Mouse (Mus musculus) midbrain, postnatal 0 days (tissue): ENCODE measurements around the gene Scyl1. TPM values are rescaled to one million over a fixed set of nuclear protein-coding genes. Genes with fewer than 3 reads are reported as not detected.
A peak's percentile ranks its signal among the peaks of the same experiment; 100 is the strongest.

ENCODE experiments used
- ATAC-seq: fragments of 200-750 bp; cut with Nextera tagmentation; 2 replicates; pipeline ENCODE4 v1.8.0; 2017; ENCODE audit warnings: moderate number of reproducible peaks, mild to moderate bottlenecking, moderate TSS enrichment, moderate library complexity; ENCODE audit not compliant: low FRiP score
- DNase-seq: peaks from one replicate; pipeline ENCODE4 v3.0.0-alpha.2; 2015; ENCODE audit warnings: low spot score
- H3K27ac ChIP-seq: fragments of 300-500 bp; sonication (generic); 2 replicates; pipeline ENCODE4 v1.5.1; 2014; ENCODE audit warnings: low read depth, mild to moderate bottlenecking, low read length, mixed read lengths
- H3K27me3 ChIP-seq: fragments of 300-500 bp; sonication (generic); 2 replicates; pipeline ENCODE4 v1.6.1; 2014; ENCODE audit warnings: low read length, control low read depth, mixed read lengths; ENCODE audit not compliant: insufficient read depth
- H3K36me3 ChIP-seq: fragments of 300-500 bp; sonication (generic); 2 replicates; pipeline ENCODE4 v1.6.1; 2014; ENCODE audit warnings: low read length, control low read depth, mixed read lengths; ENCODE audit not compliant: insufficient read depth
- H3K4me1 ChIP-seq: fragments of 300-500 bp; sonication (generic); 2 replicates; pipeline ENCODE4 v1.6.1; 2014; ENCODE audit warnings: mild to moderate bottlenecking, control low read depth, antibody characterized with exemption, low read length, mixed read lengths; ENCODE audit not compliant: insufficient read depth
- H3K4me2 ChIP-seq: fragments of 300-500 bp; sonication (generic); 2 replicates; pipeline ENCODE4 v1.6.1; 2014; ENCODE audit warnings: low read depth, mild to moderate bottlenecking, low read length, mixed read lengths; ENCODE audit not compliant: poor library complexity, severe bottlenecking
- H3K4me3 ChIP-seq: fragments of 300-500 bp; sonication (generic); 2 replicates; pipeline ENCODE4 v1.5.1; 2014; ENCODE audit warnings: low read depth, mild to moderate bottlenecking, low read length, moderate library complexity
- H3K9ac ChIP-seq: fragments of 300-500 bp; sonication (generic); replicated peaks from 2 replicates; pipeline ENCODE4 v1.6.1; 2014; ENCODE audit warnings: mild to moderate bottlenecking, low read length, moderate library complexity, mixed read lengths; ENCODE audit not compliant: poor library complexity, severe bottlenecking
- H3K9me3 ChIP-seq: fragments of 300-500 bp; sonication (generic); 2 replicates; pipeline ENCODE4 v1.6.1; 2016; ENCODE audit warnings: low read length, control low read depth
- CTCF ChIP-seq: IDR thresholded peaks from 2 replicates; pipeline ENCODE4 v1.5.1; 2016; ENCODE audit warnings: antibody characterized with exemption, mild to moderate bottlenecking
- WGBS: fragments of 180-500 bp; shearing (Covaris S2); extraction: QIAGEN DNeasy Blood & Tissue Kit; methylation state at CpG from one replicate; pipeline ENCODE4 v1.1.7; 2014; 5-methylcytosine and 5-hydroxymethylcytosine counted together
- polyA plus RNA-seq: library from polyadenylated mRNA; unstranded; fragments of >200 nt; fragmentation: Nextera tagmentation; extraction: Ambion mirVana; gene quantifications from 2 replicates; pipeline ENCODE4 v1.2.1, GENCODE M21; 2015
- total RNA-seq: library from RNA; depleted of rRNA; stranded (reverse); fragments of >200 nt; gene quantifications from 2 replicates; pipeline ENCODE4 v1.2.3, GENCODE M21; 2014; rRNA removed

The Scyl1 gene
- total and polyA plus RNA-seq, 2 experiments from 2014 or later: 85.8 to 108 TPM

GRCm38 (mm10) chr19:5710068-5710467 lies 61.2 kb downstream of the Scyl1 start:
- WGBS: 94% methylated on average over 6 of the region's 6 CpGs
- Histone ChIP-seq H3K36me3 (peaks cover 32% of the 10 kb centered on the region), H3K9ac (no peak overlapping the region), H3K4me3 (no peak overlapping the region), H3K4me2 (no peak overlapping the region), H3K4me1 (peaks cover 4% of the 10 kb centered on the region; the same call in 1 of the 2 replicates), H3K27ac (no peak overlapping the region), H3K27me3 (no peaks in the 10 kb centered on the region), H3K9me3 (no peaks in the 10 kb centered on the region)
- DNase-seq (peak; percentile 33), ATAC-seq (no peak)
- no peak for TF ChIP-seq CTCF

Other genes starting within 250 kb of the Scyl1 start
- gene Ovol1, start 210.8 kb downstream of the Scyl1 start, total RNA-seq: 0.27 TPM in 1 of 2 replicates, not detected in the other
- gene Ovol1, start 210.8 kb downstream of the Scyl1 start, polyA plus RNA-seq: 0.05 TPM in 1 of 2 replicates, not detected in the other
- 12.8 and 14.5 TPM in 2 replicates for gene Ap5b1, start 203.4 kb downstream of the Scyl1 start, total RNA-seq
- 1.9 and 2.2 TPM in 2 replicates for gene Ap5b1, start 203.4 kb downstream of the Scyl1 start, polyA plus RNA-seq
- 19.8 and 27.1 TPM in 2 replicates for gene Rnaseh2c, start 169.5 kb downstream of the Scyl1 start, total RNA-seq
- gene Rnaseh2c, start 169.5 kb downstream of the Scyl1 start, polyA plus RNA-seq: 43.1 and 50.9 TPM in 2 replicates
- 126 and 150 TPM in 2 replicates for gene Kat5, start 161.2 kb downstream of the Scyl1 start, total RNA-seq
- gene Kat5, start 161.2 kb downstream of the Scyl1 start, polyA plus RNA-seq: 73.9 and 76.8 TPM in 2 replicates
- gene Rela, start 133.9 kb downstream of the Scyl1 start, total RNA-seq: 30.3 and 34.8 TPM in 2 replicates
- gene Rela, start 133.9 kb downstream of the Scyl1 start, polyA plus RNA-seq: 30.8 and 31.8 TPM in 2 replicates
- gene Sipa1, start 107.7 kb downstream of the Scyl1 start, total RNA-seq: 26.1 and 36.0 TPM in 2 replicates
- 18.1 and 19.9 TPM in 2 replicates for gene Sipa1, start 107.7 kb downstream of the Scyl1 start, polyA plus RNA-seq
- 18.3 and 24.0 TPM in 2 replicates for gene Map3k11, start 82.7 kb downstream of the Scyl1 start, total RNA-seq
- 9.6 and 10.6 TPM in 2 replicates for gene Map3k11, start 82.7 kb downstream of the Scyl1 start, polyA plus RNA-seq
- gene Pcnx3, start 82.5 kb downstream of the Scyl1 start, total RNA-seq: 95.5 and 103 TPM in 2 replicates
- 18.4 and 19.1 TPM in 2 replicates for gene Pcnx3, start 82.5 kb downstream of the Scyl1 start, polyA plus RNA-seq
- gene Kcnk7, start 67.1 kb downstream of the Scyl1 start, total RNA-seq: not detected in 2 replicates
- 0.47 and 0.49 TPM in 2 replicates for gene Kcnk7, start 67.1 kb downstream of the Scyl1 start, polyA plus RNA-seq
- 25.6 and 26.3 TPM in 2 replicates for gene Ehbp1l1, start 45.1 kb downstream of the Scyl1 start, total RNA-seq
- gene Ehbp1l1, start 45.1 kb downstream of the Scyl1 start, polyA plus RNA-seq: 65.2 and 65.4 TPM in 2 replicates
- gene Fam89b, start 41.8 kb downstream of the Scyl1 start, total RNA-seq: 161 and 178 TPM in 2 replicates
- 126 TPM in 2 replicates for gene Fam89b, start 41.8 kb downstream of the Scyl1 start, polyA plus RNA-seq
- 28.8 and 29.3 TPM in 2 replicates for gene Ltbp3, start 30.5 kb downstream of the Scyl1 start, total RNA-seq
- gene Ltbp3, start 30.5 kb downstream of the Scyl1 start, polyA plus RNA-seq: 9.1 and 12.8 TPM in 2 replicates
- 11.2 and 19.1 TPM in 2 replicates for gene Frmd8, start 103.9 kb upstream of the Scyl1 start, total RNA-seq
- gene Frmd8, start 103.9 kb upstream of the Scyl1 start, polyA plus RNA-seq: 11.2 and 11.7 TPM in 2 replicates
- gene Slc25a45, start 106.4 kb upstream of the Scyl1 start, total RNA-seq: 3.7 and 4.8 TPM in 2 replicates
- 2.1 and 2.7 TPM in 2 replicates for gene Slc25a45, start 106.4 kb upstream of the Scyl1 start, polyA plus RNA-seq
- 9.0 and 11.4 TPM in 2 replicates for gene Tigd3, start 122.7 kb upstream of the Scyl1 start, total RNA-seq
- gene Tigd3, start 122.7 kb upstream of the Scyl1 start, polyA plus RNA-seq: 10.6 and 10.9 TPM in 2 replicates
- gene Dpf2, start 141.6 kb upstream of the Scyl1 start, total RNA-seq: 52.9 and 84.7 TPM in 2 replicates
- 57.7 and 61.0 TPM in 2 replicates for gene Dpf2, start 141.6 kb upstream of the Scyl1 start, polyA plus RNA-seq
- 20.6 and 28.4 TPM in 2 replicates for gene Cdc42ep2, start 153.4 kb upstream of the Scyl1 start, total RNA-seq
- 19.2 and 20.9 TPM in 2 replicates for gene Cdc42ep2, start 153.4 kb upstream of the Scyl1 start, polyA plus RNA-seq
- 17.8 and 21.6 TPM in 2 replicates for gene Pola2, start 192.8 kb upstream of the Scyl1 start, total RNA-seq
- gene Pola2, start 192.8 kb upstream of the Scyl1 start, polyA plus RNA-seq: 16.7 and 16.9 TPM in 2 replicates
- gene Slc22a20, start 214.7 kb upstream of the Scyl1 start, total RNA-seq: not detected in 2 replicates
- gene Slc22a20, start 214.7 kb upstream of the Scyl1 start, polyA plus RNA-seq: not detected in 2 replicates
- 7.9 and 13.2 TPM in 2 replicates for gene Capn1, start 244.5 kb upstream of the Scyl1 start, total RNA-seq
- gene Capn1, start 244.5 kb upstream of the Scyl1 start, polyA plus RNA-seq: 3.3 and 3.9 TPM in 2 replicates